Mouse (Mus musculus) midbrain, embryonic 11.5 days (tissue): ENCODE data around the gene Son. TPM values are rescaled to one million over a fixed set of nuclear protein-coding genes. Genes with fewer than 3 reads are reported as not detected.
"Not testable (repeated sequence)": the region's sequence is repeated elsewhere in the genome, so short reads cannot be mapped to it uniquely, and the experiment has no call there.

Source experiments
- ATAC-seq: fragments of 200-750 bp; cut with Nextera tagmentation; 2 replicates; pipeline ENCODE4 v1.8.0; 2017; ENCODE audit warnings: moderate TSS enrichment, moderate library complexity; ENCODE audit not compliant: low FRiP score
- DNase-seq: peaks from one replicate; pipeline ENCODE4 v3.0.0; 2015; ENCODE audit warnings: low spot score; ENCODE audit errors: missing footprints
- H3K27ac ChIP-seq: fragments of 300-500 bp; sonication (generic); 2 replicates; pipeline ENCODE4 v1.5.1; 2014; ENCODE audit warnings: low read depth, low read length
- H3K27me3 ChIP-seq: fragments of 300-500 bp; sonication (generic); 2 replicates; pipeline ENCODE4 v1.6.1; 2014; ENCODE audit warnings: mild to moderate bottlenecking, low read length, moderate library complexity, mixed read lengths; ENCODE audit not compliant: control insufficient read depth, insufficient read depth
- H3K36me3 ChIP-seq: fragments of 300-500 bp; sonication (generic); 2 replicates; pipeline ENCODE4 v1.6.1; 2014; ENCODE audit warnings: mild to moderate bottlenecking, low read length, moderate library complexity, mixed read lengths; ENCODE audit not compliant: control insufficient read depth, insufficient read depth
- H3K4me1 ChIP-seq: fragments of 300-500 bp; sonication (generic); 2 replicates; pipeline ENCODE4 v1.6.1; 2014; ENCODE audit warnings: low read length; ENCODE audit not compliant: control insufficient read depth, insufficient read depth
- H3K4me2 ChIP-seq: fragments of 300-500 bp; sonication (generic); 2 replicates; pipeline ENCODE4 v1.6.1; 2014; ENCODE audit warnings: mild to moderate bottlenecking, moderate library complexity
- H3K4me3 ChIP-seq: fragments of 300-500 bp; sonication (generic); 2 replicates; pipeline ENCODE4 v1.5.1; 2014; ENCODE audit warnings: low read depth, low read length
- H3K9ac ChIP-seq: fragments of 300-500 bp; sonication (generic); 2 replicates; pipeline ENCODE4 v1.6.1; 2014; ENCODE audit warnings: low read length
- H3K9me3 ChIP-seq: fragments of 300-500 bp; sonication (generic); 2 replicates; pipeline ENCODE4 v1.6.1; 2016; ENCODE audit warnings: low read length; ENCODE audit not compliant: control insufficient read depth
- WGBS: fragments of 180-500 bp; shearing (Covaris S2); extraction: QIAGEN DNeasy Blood & Tissue Kit; methylation state at CpG from one replicate; pipeline ENCODE4 v1.1.7; 2014; 5-methylcytosine and 5-hydroxymethylcytosine counted together
- polyA plus RNA-seq: library from polyadenylated mRNA; unstranded; fragments of >200 nt; fragmentation: Nextera tagmentation; extraction: Ambion mirVana; gene quantifications from 2 replicates; pipeline ENCODE4 v1.2.1, GENCODE M21; 2014

Gene Son
- polyA plus RNA-seq, 1 experiment from 2014 or later: 144 TPM

DNA sequence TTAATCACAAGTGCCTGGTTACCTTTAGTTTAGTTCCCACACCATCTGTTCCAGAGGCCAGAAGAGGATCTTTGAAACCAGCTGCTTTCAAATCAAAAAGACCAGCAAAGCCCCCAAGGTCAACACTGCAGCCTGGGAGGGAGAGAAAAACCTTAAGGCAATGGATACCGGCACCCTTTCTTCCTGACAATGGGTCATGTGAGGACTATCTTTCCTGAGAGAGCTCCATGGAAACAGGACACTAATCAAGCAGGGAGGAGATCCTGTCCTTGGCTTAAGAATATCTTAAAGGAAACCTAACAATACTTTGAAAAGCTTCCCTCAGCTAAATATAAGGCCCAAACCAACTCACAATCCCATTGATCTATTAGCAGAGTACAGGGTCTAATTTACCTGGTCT lies 16.7 kb upstream of the Son start:
- H3K4me3 ChIP-seq: no peak overlapping the region
- H3K27me3 ChIP-seq: no peaks in the 10 kb centered on the region
- no peak for ATAC-seq
- H3K4me2 ChIP-seq: no peak overlapping the region
- no peak overlapping the region for H3K9ac ChIP-seq
- no peak overlapping the region for H3K27ac ChIP-seq
- H3K4me1 ChIP-seq: no peaks in the 10 kb centered on the region
- peaks cover 21% of the 10 kb centered on the region for H3K36me3 ChIP-seq
- no peak for DNase-seq
- no peaks in the 10 kb centered on the region for H3K9me3 ChIP-seq
- WGBS: 80% methylated on average over 1 of the region's 1 CpGs

- no peak overlapping the region for H3K27ac ChIP-seq
- peaks cover 28% of the 10 kb centered on the region for H3K36me3 ChIP-seq
- no peaks in the 10 kb centered on the region for H3K9me3 ChIP-seq
- H3K27me3 ChIP-seq: no peaks in the 10 kb centered on the region
- H3K4me3 ChIP-seq: no peak overlapping the region
- DNase-seq (no peak), ATAC-seq (no peak)
- no peak overlapping the region for H3K4me2 ChIP-seq
- H3K9ac ChIP-seq: no peak overlapping the region
- WGBS: 91% methylated on average over 5 of the region's 5 CpGs
- H3K4me1 ChIP-seq: no peaks in the 10 kb centered on the region
Measured at GRCm38 (mm10) chr16:91632439-91632838, 14.9 kb upstream of the Son start.

DNA sequence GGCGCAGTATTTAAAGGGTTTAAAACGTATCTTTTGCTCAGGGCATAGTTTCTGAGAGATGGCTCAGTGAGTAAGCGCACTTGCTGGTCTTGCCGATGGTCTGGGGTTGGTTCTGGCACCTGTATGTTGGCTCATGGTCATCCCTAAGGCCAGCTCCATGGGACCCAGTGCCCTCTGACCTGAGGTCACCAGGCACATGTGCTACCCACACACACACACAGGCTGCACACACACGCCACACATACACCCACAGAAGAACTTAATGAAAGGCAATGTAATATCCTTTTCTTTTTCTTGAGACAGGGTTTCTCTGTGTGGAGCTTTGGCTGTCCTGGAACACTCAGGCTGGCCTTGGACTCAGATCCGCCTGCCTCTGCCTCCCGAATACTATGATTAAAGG lies 14.4 kb upstream of the Son start:
- DNase-seq (no peak), ATAC-seq (no peak)
- 97% methylated on average over 7 of the region's 7 CpGs for WGBS
- H3K4me1 ChIP-seq: no peaks in the 10 kb centered on the region
- H3K9me3 ChIP-seq: no peaks in the 10 kb centered on the region
- H3K9ac ChIP-seq: no peak overlapping the region
- H3K36me3 ChIP-seq: peaks cover 27% of the 10 kb centered on the region
- no peak overlapping the region for H3K4me3 ChIP-seq
- no peak overlapping the region for H3K4me2 ChIP-seq
- no peaks in the 10 kb centered on the region for H3K27me3 ChIP-seq
- no peak overlapping the region for H3K27ac ChIP-seq

- Histone ChIP-seq H3K4me1 (no peaks in the 10 kb centered on the region), H3K4me3 (no peak overlapping the region), H3K27me3 (no peaks in the 10 kb centered on the region), H3K36me3 (peaks cover 25% of the 10 kb centered on the region), H3K9ac (no peak overlapping the region), H3K9me3 (no peaks in the 10 kb centered on the region), H3K4me2 (no peak overlapping the region), H3K27ac (no peak overlapping the region)
- no peak for DNase-seq
- ATAC-seq: no peak
- 94% methylated on average over 12 of the region's 12 CpGs for WGBS
Measured at GRCm38 (mm10) chr16:91633641-91634040, 13.7 kb upstream of the Son start.

DNA sequence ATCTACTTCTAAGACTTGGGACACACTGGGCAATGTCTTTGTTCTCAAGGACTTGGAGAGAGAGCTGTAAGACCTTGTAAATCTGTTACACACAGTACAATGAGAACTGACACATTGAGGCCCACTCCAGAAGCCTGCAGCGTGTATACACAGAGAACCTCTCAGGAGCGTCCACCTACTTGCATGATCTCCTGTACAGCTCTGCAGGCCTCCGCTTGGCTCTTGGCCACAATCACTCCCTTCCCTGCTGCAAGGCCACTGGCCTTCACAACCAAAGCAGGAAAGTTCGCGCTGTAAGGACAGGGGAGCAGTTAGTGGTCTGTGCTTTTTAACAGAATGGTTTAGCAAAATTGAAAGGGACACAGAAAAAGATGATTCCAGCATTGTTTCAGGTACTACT lies 8.1 kb upstream of the Son start:
- H3K4me3 ChIP-seq: no peak overlapping the region
- H3K4me2 ChIP-seq: no peak overlapping the region
- H3K27ac ChIP-seq: no peak overlapping the region
- no peak overlapping the region for H3K9ac ChIP-seq
- H3K36me3 ChIP-seq: peaks cover 19% of the 10 kb centered on the region
- H3K9me3 ChIP-seq: no peaks in the 10 kb centered on the region
- no peak for ATAC-seq
- H3K27me3 ChIP-seq: no peaks in the 10 kb centered on the region
- 94% methylated on average over 5 of the region's 5 CpGs for WGBS
- no peaks in the 10 kb centered on the region for H3K4me1 ChIP-seq
- DNase-seq: no peak

DNA sequence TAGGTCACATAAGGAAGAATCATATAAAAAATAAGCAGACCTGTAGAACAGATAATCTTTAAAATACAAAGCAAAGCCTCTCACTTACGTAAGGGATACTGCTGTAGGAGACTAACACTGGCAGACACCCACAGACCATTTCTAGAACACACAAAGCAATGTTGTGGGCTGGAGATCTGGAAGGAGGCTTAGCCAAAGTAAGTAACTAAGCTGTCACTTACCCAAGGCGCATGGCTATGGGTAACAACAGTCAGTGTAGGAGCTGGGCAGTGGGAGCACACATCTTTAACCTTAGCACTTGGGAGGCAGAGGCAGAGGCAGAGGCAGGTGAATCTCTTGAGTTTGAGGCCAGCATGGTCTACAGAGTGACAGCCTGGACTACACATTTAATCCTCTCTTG lies 7.7 kb upstream of the Son start:
- Histone ChIP-seq H3K9ac (no peak overlapping the region), H3K36me3 (peaks cover 19% of the 10 kb centered on the region), H3K9me3 (no peaks in the 10 kb centered on the region), H3K27me3 (no peaks in the 10 kb centered on the region), H3K4me2 (no peak overlapping the region), H3K4me3 (no peak overlapping the region), H3K4me1 (no peaks in the 10 kb centered on the region), H3K27ac (no peak overlapping the region)
- 94% methylated on average over 2 of the region's 2 CpGs for WGBS
- no peak for ATAC-seq
- DNase-seq: no peak

DNA sequence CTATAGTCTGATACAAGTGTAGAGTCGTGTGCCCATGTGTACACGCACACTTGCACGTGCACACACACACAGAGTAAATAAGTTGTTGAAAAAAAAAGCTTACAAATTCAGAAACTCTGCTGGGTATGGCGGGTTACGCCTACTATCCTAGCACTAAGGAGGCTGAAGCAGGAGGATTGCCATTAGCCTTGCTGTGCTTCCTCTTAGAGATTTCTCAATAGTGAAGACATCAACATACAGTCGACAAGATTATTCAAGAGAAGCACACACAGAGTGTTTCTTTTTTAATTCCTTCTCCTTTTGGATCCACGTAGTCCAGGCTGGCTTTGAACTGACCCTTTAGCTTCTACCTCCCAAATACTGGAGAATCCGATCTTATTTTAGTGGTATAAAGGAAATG lies 7.1 kb upstream of the Son start:
- Histone ChIP-seq H3K9me3 (no peaks in the 10 kb centered on the region), H3K4me1 (no peaks in the 10 kb centered on the region), H3K9ac (no peak overlapping the region), H3K27me3 (no peaks in the 10 kb centered on the region), H3K27ac (no peak overlapping the region), H3K4me3 (no peak overlapping the region), H3K4me2 (no peak overlapping the region), H3K36me3 (peaks cover 19% of the 10 kb centered on the region)
- ATAC-seq (no peak), DNase-seq (no peak)
- WGBS: 95% methylated on average over 8 of the region's 8 CpGs

- no peak for ATAC-seq
- Histone ChIP-seq H3K4me3 (no peak overlapping the region), H3K27me3 (no peaks in the 10 kb centered on the region), H3K27ac (no peak overlapping the region), H3K4me1 (peaks cover 5% of the 10 kb centered on the region; the same call in 1 of the 2 replicates), H3K9me3 (no peaks in the 10 kb centered on the region), H3K4me2 (no peak overlapping the region), H3K36me3 (0 out of 2 replicates have a peak, but pooled peaks cover 1% of the 10 kb centered on the region), H3K9ac (no peak overlapping the region)
- WGBS: 86% methylated on average over 2 of the region's 2 CpGs
- no peak for DNase-seq
Measured at GRCm38 (mm10) chr16:91644901-91645300, 2.4 kb upstream of the Son start.

DNA sequence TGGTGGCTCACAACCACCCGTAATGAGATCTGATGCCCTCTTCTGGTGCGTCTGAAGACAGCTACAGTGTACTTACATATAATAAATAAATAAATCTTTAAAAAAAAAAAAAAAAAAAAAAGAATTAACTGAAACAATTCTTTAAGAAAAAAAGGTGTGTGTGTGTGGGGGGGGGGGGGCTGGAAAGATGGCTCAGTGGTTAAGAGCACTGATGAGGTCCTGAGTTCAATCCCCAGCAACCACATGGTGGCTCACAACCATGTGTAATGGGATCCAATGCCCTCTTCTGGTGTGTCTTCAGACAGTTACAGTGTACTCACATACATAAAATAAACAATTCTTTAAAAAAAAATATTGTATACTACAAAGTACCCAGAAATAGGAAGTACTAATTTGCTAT lies 1.9 kb upstream of the Son start:
- H3K4me1 ChIP-seq, H3K9me3 ChIP-seq, H3K36me3 ChIP-seq, H3K27ac ChIP-seq, ATAC-seq, H3K27me3 ChIP-seq, DNase-seq, H3K4me3 ChIP-seq, H3K4me2 ChIP-seq, H3K9ac ChIP-seq: not testable (repeated sequence)
- no CpG with 5 or more reads among the region's 2 CpGs for WGBS
